Mouse (Mus musculus): Measurements from ENCODE around the gene Rusc1. TPM values are rescaled to one million over a fixed set of nuclear protein-coding genes. Genes with fewer than 3 reads are reported as not detected.
"Not testable (repeated sequence)": the region's sequence is repeated elsewhere in the genome, so short reads cannot be mapped to it uniquely, and the experiment has no call there.

Gene Rusc1
- total RNA-seq, 2 experiments from 2014 or later, result 19.3 to 34.0 TPM

- no peak for ATAC-seq (replicated peaks; ENCODE audit: poor library complexity, severe bottlenecking)
Measured at GRCm38 (mm10) chr3:89094021-89094420, 910 bp upstream of the Rusc1 start.

- ATAC-seq (replicated peaks; ENCODE audit: poor library complexity, severe bottlenecking), result no peak
Measured at GRCm38 (mm10) chr3:89092509-89093090, 511 bp downstream of the Rusc1 start.

GRCm38 (mm10) chr3:89091811-89092508 is 1.2 kb downstream of the Rusc1 start:
- ATAC-seq (replicated peaks; ENCODE audit: poor library complexity, severe bottlenecking), result no peak

- ATAC-seq (replicated peaks; ENCODE audit: poor library complexity, severe bottlenecking), result peak; percentile 34
Measured at GRCm38 (mm10) chr3:89090694-89091655, 2.1 kb downstream of the Rusc1 start.

- peak; percentile 65 for ATAC-seq (replicated peaks; ENCODE audit: poor library complexity, severe bottlenecking)
Measured at GRCm38 (mm10) chr3:89089882-89090591, 3.1 kb downstream of the Rusc1 start.

- ATAC-seq (replicated peaks; ENCODE audit: poor library complexity, severe bottlenecking), result no peak
Measured at GRCm38 (mm10) chr3:89088974-89089373, 4.1 kb downstream of the Rusc1 start.

GRCm38 (mm10) chr3:89087338-89088110 is 5.6 kb downstream of the Rusc1 start:
- ATAC-seq (replicated peaks; ENCODE audit: poor library complexity, severe bottlenecking), result peak; percentile 36

GRCm38 (mm10) chr3:89084654-89085190 is 8.4 kb downstream of the Rusc1 start:
- no peak for ATAC-seq (replicated peaks; ENCODE audit: poor library complexity, severe bottlenecking)

GRCm38 (mm10) chr3:89084133-89084532 is 9.0 kb downstream of the Rusc1 start:
- no peak for ATAC-seq (replicated peaks; ENCODE audit: poor library complexity, severe bottlenecking)

- not testable (repeated sequence) for ATAC-seq (replicated peaks; ENCODE audit: poor library complexity, severe bottlenecking)
Measured at GRCm38 (mm10) chr3:89082287-89082686, 10.8 kb downstream of the Rusc1 start.

- ATAC-seq (replicated peaks; ENCODE audit: poor library complexity, severe bottlenecking), result no peak
Measured at GRCm38 (mm10) chr3:89077383-89077782, 15.7 kb downstream of the Rusc1 start.

- no peak for ATAC-seq (replicated peaks; ENCODE audit: poor library complexity, severe bottlenecking)
Measured at GRCm38 (mm10) chr3:89067265-89067664, 25.8 kb downstream of the Rusc1 start.

GRCm38 (mm10) chr3:89061696-89062095 is 31.4 kb downstream of the Rusc1 start:
- no peak for ATAC-seq (replicated peaks; ENCODE audit: poor library complexity, severe bottlenecking)

GRCm38 (mm10) chr3:89058783-89059182 is 34.3 kb downstream of the Rusc1 start:
- peak; percentile 48 for ATAC-seq (replicated peaks; ENCODE audit: poor library complexity, severe bottlenecking)

- no peak for ATAC-seq (replicated peaks; ENCODE audit: poor library complexity, severe bottlenecking)
Measured at GRCm38 (mm10) chr3:89058361-89058760, 34.8 kb downstream of the Rusc1 start.

GRCm38 (mm10) chr3:89043359-89043758 is 49.8 kb downstream of the Rusc1 start:
- ATAC-seq (replicated peaks; ENCODE audit: poor library complexity, severe bottlenecking), result peak; percentile 82

Measured in granulocyte monocyte progenitor cell, adult 5-6 weeks (primary cell).